Mouse (Mus musculus) spleen, postnatal 10 days (tissue): ENCODE measurements around the gene Gm37240.

Experiments used
- DNase-seq, 2 experiments: peaks; one replicate each; pipeline ENCODE4 v3.0.0; 2021 to 2022; ENCODE audit warnings: low spot score in 2 of 2

Gm37240 gene

DNA sequence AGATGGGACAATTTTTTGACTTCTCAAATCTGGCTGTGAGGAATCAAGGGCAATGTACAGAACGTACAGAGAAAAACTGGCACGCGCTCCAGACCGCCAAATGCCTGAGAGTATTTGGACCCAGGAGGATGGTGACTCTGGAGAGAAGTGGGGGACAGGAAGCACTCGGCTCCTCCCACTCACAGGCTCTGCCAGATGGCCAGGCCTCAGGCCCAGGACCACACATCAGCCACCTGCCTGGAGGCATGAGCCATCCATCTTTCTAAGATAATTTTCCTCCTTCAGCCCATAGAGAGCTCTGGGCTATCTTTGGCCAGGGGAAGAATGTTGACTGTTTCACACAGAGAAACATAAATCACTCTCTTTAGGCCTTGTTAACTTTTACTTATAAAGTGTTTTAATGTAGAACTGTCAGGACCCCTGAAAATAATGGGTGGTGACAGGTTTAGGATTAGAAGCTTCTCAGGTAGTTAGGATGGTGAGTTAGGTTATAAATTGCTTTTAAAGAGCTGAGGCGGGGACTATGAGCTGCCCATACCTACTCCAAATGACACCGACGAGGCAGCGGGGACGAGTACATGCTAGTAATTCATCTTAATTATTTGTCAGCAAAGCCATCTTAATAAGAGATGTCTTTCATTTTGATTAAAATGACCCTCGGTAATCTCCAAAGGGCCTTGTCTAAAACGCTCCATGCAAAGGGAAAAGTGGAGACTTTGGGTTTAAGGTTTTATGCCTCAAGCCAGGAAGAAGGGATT lies 546.0 kb downstream of the Gm37240 start:
- no peak for DNase-seq

DNA sequence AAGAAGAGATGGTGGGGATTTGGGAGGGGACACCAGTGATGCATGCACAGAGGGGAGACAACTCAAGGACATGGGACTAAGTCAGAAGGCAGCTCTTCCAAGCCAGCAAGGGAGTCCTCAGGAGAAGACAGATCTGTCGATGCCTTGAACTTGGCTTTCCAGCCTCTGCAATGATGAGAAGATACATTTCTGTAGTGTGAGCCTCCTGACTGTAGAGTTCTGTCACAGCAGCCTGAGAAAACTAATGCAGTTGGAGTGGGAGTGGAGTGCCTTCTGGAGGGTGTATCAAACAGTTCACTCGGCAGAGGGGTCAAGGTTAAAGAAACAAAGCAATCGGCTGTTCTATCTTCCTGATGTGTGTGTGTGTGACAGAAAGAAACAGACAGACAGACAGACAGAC lies 546.8 kb downstream of the Gm37240 start:
- DNase-seq: no peak

DNA sequence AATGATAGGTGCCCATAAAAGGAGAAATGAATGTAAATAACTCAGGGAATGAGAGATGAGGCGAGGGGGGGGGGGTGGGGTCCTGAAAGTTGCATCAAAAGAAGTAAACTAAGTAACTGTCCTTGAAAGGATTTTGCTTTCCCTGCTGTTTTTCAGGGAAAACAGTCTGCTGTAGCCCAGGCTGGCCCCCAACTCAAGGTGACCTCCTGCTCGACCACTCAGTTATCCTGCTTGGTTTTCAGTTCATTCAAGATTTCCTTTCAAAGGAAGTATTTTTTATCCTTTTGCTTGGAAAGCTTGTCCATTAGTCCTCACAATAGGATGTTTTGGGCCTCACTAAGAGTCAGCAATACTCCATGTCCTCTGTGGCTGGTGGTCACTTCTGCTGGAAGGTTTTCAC lies 547.4 kb downstream of the Gm37240 start:
- no peak for DNase-seq

DNA sequence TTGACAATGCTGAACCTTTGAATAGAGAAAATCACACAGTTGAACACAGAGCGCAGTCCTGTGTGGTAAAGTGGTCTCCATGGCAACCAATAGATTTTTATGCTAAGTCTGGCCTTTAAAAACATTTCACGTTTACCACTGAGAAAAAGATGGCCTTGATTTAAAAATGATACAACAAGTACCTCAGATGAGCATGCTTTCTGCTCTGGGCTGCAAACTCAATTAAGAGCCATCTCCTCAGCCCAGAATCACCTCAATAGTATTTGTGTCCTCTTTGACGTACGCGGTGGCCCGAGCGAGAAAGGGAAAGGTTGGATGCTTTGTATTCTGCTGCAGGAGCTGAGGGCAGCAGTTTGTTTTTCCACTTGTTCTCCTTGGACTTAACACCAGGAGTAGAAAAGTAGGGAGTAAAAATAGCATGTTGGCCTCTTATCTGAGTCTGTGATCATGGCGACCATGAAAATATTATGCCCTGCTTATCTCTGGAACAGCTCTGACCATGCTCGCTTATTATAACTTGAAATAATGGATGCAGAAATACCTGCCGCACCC lies 548.0 kb downstream of the Gm37240 start:
- DNase-seq: no peak

DNA sequence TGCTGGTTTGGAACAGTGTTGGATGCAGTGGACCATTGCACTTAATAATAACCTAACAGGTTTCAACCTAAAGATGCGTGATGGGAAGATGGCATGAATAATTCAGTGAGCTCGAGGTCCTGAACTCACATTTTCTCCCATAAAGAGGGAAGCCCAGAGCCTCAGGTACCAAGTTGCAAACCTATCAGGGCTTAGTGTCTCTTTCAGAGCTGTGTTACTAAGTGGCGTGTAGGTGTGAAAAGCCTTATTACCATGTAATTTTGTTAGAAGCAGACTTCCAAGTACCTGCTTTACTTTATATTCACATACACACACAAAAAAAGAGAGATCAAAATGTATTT lies 548.6 kb downstream of the Gm37240 start:
- DNase-seq: no peak

DNA sequence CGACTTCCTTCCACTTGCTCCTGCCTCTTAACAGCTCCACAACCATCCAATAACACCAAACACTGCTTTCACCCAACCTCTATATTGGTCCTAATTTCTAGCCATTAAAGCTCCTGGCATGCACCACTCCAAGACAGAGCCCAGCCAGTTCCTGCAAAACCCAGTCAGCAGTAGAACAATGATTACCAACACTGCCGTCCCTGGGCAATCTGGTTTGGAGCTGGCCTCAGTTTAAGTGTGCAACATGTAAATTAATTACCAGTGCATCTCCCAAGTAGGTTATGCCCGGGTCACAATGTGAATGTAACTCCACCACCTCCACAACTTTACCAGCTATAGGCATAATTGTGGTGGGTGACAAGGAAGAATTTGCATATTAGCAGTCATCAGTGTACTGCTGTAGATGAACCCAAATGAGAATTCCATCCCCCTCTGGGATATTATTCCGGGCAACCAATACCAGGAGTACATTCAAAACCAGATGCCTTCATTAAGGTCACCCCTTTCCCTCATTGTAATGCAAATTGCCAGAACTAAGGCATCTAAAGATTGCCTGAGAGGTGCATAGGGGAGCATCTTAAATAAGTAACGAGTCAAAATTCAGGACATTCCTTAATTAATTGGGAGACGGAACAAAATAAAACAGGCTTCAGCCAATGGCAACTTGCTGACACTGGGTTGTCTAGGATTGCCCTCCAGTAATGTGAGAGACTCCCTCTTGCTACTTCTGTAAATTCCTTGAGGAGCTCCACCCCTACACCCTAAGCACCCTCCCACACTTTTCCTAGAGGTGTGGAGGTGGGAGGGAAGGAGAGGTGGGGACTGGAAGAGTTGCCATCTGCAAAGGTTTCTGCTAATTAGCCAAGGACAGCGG lies 549.2 kb downstream of the Gm37240 start:
- no peak for DNase-seq

DNA sequence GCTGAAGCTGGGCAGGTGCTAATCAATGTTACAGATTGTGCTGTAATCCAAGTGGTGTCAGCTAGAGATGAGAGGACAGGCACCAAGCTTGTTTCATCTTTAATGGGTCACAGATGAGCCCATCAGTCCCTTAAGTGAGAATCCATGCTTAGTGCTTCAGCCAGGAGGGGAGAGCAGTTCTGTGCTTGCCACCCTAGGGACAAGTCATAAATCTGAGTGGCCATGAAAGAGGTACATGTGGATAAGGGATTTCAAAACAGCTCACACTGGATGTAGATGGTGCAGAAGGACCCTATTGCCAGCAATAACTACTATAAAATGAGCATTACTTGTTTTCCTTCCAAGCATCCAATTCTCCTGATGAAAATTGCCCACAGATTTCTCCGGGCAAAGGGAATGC lies 551.8 kb downstream of the Gm37240 start:
- no peak for DNase-seq

DNA sequence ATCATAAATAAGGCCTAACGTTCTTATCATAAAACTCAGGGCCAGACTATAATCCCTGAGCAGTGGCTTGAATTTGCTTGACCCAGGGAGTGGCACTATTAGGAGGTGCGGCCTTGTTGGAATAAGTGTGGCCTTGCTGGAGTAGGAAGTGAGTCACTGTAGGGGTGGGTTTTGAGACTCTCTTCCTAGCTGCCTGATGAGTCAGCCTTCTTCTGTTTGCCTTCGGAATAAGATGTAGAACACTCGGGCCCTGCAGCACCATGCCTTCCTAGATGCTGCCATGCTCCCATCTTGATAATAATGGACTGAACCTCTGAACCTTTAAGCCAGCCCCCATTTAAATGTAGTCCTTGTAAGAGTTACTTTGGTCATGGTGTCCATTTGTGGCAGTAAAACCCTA lies 555.0 kb downstream of the Gm37240 start:
- no peak for DNase-seq

DNA sequence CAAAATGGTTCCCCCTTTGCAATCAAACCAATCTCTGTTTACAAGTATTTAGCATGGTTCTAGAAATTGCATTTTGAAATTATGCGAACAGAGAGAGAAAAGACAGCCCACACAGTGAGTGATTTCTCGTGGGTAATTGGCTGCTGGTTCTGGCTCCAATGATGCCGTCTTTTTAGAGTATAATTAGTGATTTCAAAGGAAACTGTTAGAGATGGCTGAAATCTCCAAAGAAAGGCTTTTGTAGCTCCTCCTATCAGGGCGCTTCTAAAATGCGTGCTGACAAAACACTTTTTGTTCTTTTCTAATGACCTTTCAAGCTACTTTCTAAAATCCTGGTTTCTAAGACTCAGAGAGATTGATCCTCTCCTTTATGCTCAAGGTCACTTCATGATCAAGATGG lies 569.1 kb downstream of the Gm37240 start:
- no peak for DNase-seq

DNA sequence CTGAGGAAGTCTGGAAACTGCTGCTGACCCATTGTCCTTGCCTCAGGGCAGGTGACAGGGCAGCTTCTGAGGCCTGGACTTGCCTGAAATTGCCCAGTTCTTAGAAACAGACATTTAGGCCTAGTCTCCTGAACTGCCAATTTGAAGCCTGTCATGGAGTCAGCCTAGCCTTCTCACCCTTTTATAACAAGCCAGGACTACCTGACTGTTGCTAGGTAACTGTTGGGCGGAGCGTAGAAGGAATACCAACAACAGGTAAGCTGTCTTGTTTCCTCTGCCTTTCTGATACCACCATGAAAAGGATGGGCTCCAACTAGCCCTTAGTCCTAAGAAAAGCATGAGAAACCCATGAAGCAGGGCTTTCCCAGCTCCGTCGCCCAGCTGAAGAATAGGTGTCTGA lies 570.0 kb downstream of the Gm37240 start:
- DNase-seq: no peak

DNA sequence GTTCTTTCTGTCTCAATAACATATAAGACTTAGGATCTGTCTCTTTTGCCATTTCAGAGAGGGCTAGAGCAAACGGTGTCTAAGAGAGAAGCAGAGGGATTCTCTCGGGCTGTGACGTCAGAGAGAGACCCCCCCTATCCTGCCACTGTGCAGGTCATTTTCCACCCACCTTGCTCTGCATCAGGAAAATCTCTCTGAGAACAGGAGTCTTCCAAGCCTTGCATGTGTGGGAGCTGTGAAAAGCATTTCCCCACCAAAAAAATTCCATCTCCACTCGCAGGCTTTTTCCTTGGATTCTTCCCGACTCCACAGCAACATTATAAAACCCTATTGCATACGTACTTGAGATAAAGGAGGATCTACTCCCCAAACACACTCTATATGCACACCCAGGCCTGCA lies 572.4 kb downstream of the Gm37240 start:
- DNase-seq: no peak

DNA sequence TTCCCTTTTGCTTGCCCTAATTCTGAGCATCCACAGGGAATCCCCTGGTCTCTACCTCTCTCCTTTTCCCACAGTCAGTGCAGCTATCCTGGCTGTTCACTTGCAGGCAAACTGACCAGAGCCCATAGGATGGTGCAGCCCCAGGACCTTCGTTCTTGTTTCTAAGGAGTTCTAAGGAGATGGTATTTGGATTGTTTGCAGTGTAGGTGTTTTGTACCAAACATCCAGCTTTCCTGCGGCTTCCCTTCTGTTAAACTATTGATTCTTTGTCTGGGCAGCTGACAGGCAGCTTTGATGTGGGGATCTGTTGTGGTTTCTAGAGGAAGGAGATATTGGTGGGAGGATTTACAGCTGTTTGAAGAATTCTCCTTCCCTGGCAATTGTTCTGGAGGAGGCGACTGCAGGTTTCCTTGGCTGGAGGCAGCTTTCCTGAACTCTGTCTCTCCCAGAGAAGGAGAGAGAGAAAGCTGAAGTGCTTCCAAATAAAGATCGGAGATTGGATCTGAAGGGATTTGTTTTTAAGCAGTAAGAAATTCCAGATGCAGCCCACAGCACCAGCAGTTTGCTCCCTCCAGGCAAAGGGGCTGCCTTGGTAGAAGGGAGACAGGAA lies 573.6 kb downstream of the Gm37240 start:
- no peak for DNase-seq

DNA sequence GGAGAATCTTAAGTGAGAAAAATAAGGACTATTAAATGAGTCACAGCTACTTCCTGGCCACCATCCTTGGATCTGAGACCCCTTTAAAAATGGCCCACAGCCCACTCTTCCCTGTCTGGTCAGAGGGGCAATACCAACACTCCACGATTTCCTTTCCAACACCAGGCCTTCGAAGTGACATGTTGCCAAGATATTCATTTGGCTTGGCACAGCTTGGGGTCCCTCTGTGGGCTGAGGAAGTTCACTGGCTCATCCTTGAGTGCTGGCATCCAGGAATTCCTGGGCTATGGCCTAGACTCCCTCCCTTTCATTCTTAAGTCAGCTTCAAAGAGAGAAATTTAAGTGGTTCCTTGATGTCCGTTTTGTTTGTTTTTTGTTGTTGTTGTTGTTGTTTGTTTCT lies 576.1 kb downstream of the Gm37240 start:
- no peak for DNase-seq

DNA sequence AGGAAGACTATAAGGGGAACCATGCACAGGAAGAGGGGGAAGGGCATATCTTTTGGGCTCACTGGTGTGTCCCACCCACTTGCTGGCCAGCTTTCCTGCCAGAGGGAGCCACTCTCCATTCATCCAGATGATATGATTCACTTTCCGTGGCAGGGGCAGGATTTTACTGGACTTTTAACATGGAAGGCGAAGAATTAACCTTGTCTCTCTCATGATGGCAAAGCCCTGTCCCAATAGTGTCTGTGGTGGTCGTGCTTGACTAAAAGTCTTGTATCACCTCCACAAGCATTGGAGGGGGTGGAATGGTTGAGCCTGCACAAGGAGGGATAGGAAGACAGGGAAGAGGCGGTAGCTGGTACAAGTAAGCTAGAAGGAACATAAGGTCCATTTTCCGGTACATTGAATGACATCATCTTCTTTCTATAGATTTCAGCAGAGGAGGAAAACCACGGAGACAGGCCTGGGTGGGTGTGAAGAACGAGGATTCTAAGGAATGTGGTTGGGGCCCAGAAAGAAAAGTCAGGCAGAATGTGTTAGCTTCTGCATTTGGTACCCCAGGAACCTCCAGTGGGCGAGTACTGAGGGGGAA lies 576.8 kb downstream of the Gm37240 start:
- DNase-seq: no peak

DNA sequence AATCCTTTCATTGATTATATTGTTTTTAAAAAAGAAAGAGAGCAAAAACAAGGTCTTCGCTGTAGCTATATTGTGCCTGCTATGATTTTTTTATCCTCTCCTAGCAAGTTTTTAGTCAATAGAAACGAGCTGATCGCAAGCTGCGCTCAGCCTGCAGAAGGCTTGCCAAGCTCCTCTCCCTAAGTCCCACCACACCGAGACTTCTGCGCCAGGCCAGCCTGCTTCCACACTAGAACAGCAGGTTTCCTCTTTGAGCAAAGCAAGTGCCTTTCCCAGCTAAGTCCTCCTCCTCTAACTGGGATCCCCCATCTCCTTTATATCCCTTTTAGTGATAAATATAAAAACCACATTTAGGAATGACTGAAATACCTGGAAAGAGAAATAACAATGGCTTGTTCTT lies 578.1 kb downstream of the Gm37240 start:
- no peak for DNase-seq

DNA sequence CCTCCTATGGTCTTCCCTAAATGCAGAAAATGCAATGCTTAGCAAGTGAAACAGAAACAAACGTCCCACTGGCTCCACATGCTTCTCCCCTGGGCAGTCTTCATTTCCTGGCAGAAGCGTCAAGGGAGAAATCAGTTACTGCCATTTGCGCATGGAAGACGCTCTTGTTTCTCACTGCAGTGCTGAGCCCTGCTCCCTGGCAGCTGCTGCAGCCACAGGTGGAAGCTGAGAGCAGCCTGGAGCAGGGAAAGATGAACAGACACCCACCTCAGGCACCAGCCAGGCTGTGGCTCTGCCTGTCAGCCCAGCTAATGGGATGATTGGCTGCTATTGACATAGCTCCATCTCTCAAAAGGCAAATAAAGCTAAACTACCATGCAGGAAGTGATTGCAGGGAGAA lies 578.6 kb downstream of the Gm37240 start:
- no peak for DNase-seq

DNA sequence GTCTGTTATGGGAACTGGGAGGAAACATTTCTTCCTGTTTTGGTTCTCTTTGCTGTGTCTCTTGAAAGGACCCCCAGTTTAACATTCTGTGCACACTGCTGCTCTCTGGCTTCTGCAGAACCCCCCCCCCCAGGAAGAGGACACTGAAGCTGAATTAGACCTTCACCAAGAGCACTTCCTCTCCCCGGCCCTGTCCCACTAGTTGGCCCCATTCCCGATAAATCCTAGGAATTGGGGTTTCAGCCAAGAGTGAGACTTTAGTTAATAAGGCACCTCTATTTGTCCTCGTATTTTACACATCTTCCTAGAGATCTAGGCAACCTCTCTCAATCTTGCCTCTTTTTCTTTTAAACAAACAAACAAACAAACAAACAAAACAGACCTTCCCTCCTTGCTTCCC lies 585.5 kb downstream of the Gm37240 start:
- no peak for DNase-seq

DNA sequence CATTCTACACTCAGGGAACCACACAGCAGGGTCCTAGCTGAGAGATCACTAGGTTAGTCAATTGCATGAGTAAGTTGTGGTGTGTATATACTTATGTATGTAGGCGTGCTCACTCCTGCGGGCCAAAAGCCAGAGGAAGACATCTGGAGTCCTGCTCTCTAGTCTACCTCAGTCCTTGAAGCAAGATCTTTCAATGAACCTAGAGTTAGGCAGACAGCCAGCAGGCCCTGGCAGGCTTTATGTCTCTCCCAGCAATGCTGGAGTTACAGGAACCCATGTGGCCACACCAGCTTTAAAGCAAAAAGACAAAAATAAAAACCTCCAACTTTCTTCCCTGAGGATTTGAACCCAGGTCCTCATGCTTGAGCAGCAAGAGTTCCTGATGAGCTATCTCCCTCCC lies 586.0 kb downstream of the Gm37240 start:
- DNase-seq: no peak

DNA sequence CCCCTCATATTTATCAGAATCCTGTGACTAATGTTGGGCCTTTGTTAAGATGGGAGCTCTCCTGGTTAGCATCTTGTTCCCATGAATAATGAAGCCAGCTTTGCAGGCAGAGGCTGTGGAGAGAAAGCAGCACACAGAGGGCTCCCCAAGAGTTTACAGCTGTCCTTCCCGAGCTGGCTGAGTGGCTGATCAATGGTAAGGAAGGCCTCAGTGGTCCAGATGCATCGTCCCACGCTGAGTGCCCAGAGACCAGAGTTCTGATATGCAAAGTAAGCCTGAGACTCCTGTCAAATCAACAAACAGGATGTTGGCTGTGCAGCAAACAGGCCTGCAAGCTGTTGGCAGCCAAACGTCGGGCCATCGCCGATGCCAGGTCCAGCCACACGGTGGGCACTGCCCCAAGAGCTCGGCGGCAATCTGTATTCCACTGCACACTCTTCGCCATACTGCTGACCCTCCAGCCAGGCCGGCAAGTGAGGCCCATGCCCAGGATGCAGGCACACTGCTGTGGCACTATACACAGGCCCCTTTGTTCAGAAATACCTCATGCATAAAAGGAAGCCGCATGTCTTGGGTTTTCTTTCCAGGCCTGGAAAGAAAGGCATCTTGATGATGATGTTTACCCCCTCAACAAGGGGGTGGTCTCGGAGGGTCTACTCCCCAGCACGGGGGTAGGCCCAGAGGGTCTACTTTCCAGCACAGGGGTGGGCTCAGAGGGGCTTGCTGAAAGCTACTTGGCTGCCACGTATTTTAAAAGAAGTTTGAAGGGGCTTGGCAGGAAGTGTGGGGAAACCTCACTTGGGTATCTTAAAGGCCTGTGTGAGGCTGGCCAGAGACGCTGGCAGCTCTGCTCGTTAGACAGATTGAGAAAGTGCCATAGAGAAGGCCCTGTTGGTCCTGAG lies 587.4 kb downstream of the Gm37240 start:
- DNase-seq: no peak

DNA sequence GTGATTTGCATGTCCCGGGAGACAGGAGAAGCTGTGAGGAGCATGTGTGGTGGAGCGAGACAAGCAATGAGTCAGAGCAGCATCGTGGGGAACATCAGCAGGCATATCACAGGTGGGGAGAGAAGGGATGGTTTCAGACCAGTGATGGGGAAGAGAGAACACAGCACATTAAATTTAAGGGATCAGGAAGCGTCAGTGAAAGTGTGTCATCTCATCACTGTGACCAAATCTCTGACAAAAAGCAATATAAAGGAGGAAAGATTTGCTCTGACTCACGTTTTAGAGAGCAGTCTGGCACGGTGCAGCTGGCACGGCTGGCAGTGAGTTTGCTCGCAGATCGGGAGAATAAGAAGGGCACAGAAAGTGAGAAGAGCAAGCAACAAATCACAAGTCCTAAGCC lies 592.1 kb downstream of the Gm37240 start:
- DNase-seq: no peak

DNA sequence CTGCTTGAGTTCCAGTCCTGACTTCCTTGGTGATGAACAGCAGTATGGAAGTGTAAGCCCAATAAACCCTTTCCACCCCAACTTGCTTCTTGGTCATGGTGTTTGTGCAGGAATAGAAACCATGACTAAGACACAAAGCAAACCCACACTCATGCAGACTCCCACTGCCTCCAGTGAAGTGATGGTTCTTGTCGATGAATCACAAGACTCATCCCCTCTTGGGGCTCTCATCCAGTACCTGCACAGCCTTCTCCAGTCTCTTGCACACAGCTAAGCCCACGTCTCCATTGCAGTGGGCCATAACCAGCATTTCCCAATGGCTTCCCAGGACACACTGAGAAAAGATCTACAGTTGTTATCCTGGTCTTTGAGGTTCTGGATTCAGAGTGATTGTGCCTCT lies 599.7 kb downstream of the Gm37240 start:
- no peak for DNase-seq
